Mouse (Mus musculus): ENCODE data around the gene Cpz. TPM values are rescaled to one million over a fixed set of nuclear protein-coding genes. Genes with fewer than 3 reads are reported as not detected.

Cpz gene
- 0.24 and 0.31 TPM in 2 replicates for polyA plus RNA-seq (2021; fragmentation: Nextera tagmentation)
- long read RNA-seq, experiment 1, partial matches to known transcripts, result 0 of 2 reads
- long read RNA-seq, experiment 1, other reads (novel, unspliced or antisense), result 1 of 2 reads
- long read RNA-seq, experiment 2, result 0 reads

DNA sequence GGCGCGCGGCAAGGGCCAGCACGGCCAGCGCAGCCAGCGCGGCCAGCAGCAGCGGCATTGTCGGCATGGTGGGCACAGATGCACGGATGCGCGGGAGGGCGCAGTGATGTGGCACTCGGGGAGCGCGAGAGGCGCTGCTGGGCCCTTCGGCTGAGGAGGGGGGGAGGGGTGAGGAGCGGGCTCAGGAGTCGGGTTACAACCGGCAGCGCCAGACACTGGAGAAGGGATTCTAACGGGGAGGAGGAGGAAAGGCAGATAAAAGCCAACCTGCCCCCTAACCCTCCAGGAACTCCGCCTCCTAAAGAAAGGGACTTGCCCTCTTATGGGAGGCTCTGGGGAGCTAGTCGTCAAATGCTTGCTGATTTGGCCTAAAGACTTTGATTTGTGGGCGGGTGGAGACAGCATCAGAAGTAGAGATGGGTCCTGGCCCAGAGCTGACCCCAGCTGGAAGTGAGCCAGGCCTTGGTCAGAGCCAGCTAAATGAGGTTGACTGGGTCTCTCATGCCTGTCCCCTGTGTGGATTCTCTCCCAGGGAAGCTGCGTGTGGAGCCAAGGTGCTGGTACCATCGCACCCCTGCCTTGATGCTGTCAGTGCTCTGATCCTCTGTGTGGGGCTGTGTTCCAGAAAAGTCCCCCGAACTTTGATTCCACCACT is at the start of gene Cpz:
Cpz (minus strand) TSS at position 230 of the 655 bp plus-strand sequence.

GRCm38 (mm10) chr5:35574653-35575599 is 49.4 kb upstream of the Cpz start, which contains the start of gene Trmt44:
Trmt44 (minus strand) TSS chr5:35575070.

Other genes starting within 250 kb of the Cpz start
- 0.96 and 7.8 TPM in 2 replicates for gene Adra2c, start 247.4 kb downstream of the Cpz start, polyA plus RNA-seq (2021; fragmentation: Nextera tagmentation)
- not detected in 2 replicates for gene Hmx1, start 136.6 kb downstream of the Cpz start, polyA plus RNA-seq (2021; fragmentation: Nextera tagmentation)
- 1.3 TPM in 2 replicates for gene Trmt44, start 49.4 kb upstream of the Cpz start, polyA plus RNA-seq (2021; fragmentation: Nextera tagmentation)
- 7.1 and 8.5 TPM in 2 replicates for gene Acox3, start 57.3 kb upstream of the Cpz start, polyA plus RNA-seq (2021; fragmentation: Nextera tagmentation)
- 2.8 and 7.9 TPM in 2 replicates for gene Htra3, start 154.1 kb upstream of the Cpz start, polyA plus RNA-seq (2021; fragmentation: Nextera tagmentation)
- 0.50 and 0.91 TPM in 2 replicates for gene Sh3tc1, start 214.3 kb upstream of the Cpz start, polyA plus RNA-seq (2021; fragmentation: Nextera tagmentation)
- gene Ablim2, start 232.2 kb upstream of the Cpz start, polyA plus RNA-seq (2021; fragmentation: Nextera tagmentation), result 85.5 and 98.2 TPM in 2 replicates